Comparison of ENCODE assay signal across 23 mouse cellular contexts in genomic region chr6:135055882-135056281, GRCm38 (mm10).
"Had no signal": no experiment of that assay in that cellular context is flagged by ENCODE, and none has a peak within 500 bp of the region (broad histone marks: within the 10 kb centered on the region; RNA-seq: fewer than 3 reads in every experiment).

No protein-coding gene starts in this region.

- H3K4me2 ChIP-seq: heart, embryonic 12.5 days; hindbrain, embryonic 12.5 days; hindbrain, embryonic 14.5 days; intestine, embryonic 15.5 days; limb, embryonic 13.5 days; limb, embryonic 15.5 days had no signal

- H3K9ac ChIP-seq: heart, embryonic 12.5 days; hindbrain, embryonic 12.5 days; hindbrain, embryonic 14.5 days; intestine, embryonic 15.5 days; limb, embryonic 13.5 days; limb, embryonic 15.5 days had no signal

- H3K9me3 ChIP-seq: heart, embryonic 10.5 days; heart, embryonic 12.5 days; hindbrain, embryonic 10.5 days; hindbrain, embryonic 12.5 days; intestine, embryonic 15.5 days; limb, embryonic 13.5 days; limb, embryonic 15.5 days had no signal

- H3K27me3 ChIP-seq: hindbrain, embryonic 12.5 days; intestine, embryonic 15.5 days; limb, embryonic 13.5 days; limb, embryonic 15.5 days had no signal

- H3K4me1 ChIP-seq: heart, embryonic 10.5 days; heart, embryonic 12.5 days; hindbrain, embryonic 10.5 days; hindbrain, embryonic 12.5 days; intestine, embryonic 15.5 days; limb, embryonic 13.5 days; limb, embryonic 15.5 days had no signal

- H3K4me3 ChIP-seq: gastrocnemius, adult 2 months; heart, embryonic 10.5 days; heart, embryonic 12.5 days; hindbrain, embryonic 10.5 days; hindbrain, embryonic 12.5 days; intestine, embryonic 15.5 days; layer of hippocampus, adult 2 months; limb, embryonic 13.5 days; limb, embryonic 15.5 days had no signal

- DNase-seq: gastrocnemius, adult 2 months; gastrocnemius, postnatal 10 days; gastrocnemius, postnatal 25 days; heart, adult 18-20 months; heart, postnatal 10 days; heart, postnatal 4 days; kidney, adult 18-20 months; kidney, adult 8-10 months; kidney, postnatal 10 days; kidney, postnatal 25 days; left cerebral cortex, postnatal 4 days had no signal

- H3K36me3 ChIP-seq: heart, embryonic 10.5 days; heart, embryonic 12.5 days; hindbrain, embryonic 10.5 days; hindbrain, embryonic 12.5 days; intestine, embryonic 15.5 days; limb, embryonic 13.5 days; limb, embryonic 15.5 days had no signal

- H3K27ac ChIP-seq: gastrocnemius, adult 2 months; heart, embryonic 10.5 days; hindbrain, embryonic 10.5 days; hindbrain, embryonic 12.5 days; hindbrain, embryonic 14.5 days; intestine, embryonic 15.5 days; layer of hippocampus, adult 2 months; limb, embryonic 13.5 days; limb, embryonic 15.5 days had no signal

- ATAC-seq: hindbrain, embryonic 16.5 days; inflammation-experienced regulatory T-cells, adult 6 months; intestine, embryonic 15.5 days; intestine, postnatal 0 days had no signal
